Mouse (Mus musculus) lung, embryonic 14.5 days (tissue): ENCODE results near the gene Ctnnbip1. TPM values are rescaled to one million over a fixed set of nuclear protein-coding genes. Genes with fewer than 3 reads are reported as not detected.

Experiments used
- ATAC-seq: fragments of 200-750 bp; cut with Nextera tagmentation; 2 replicates; pipeline ENCODE4 v1.8.0; 2017; ENCODE audit warnings: mild to moderate bottlenecking, moderate TSS enrichment, moderate library complexity; ENCODE audit not compliant: insufficient read depth
- DNase-seq: peaks from one replicate; pipeline ENCODE4 v3.0.0-alpha.2; 2015
- H3K27ac ChIP-seq: fragments of 300-500 bp; sonication (generic); 2 replicates; pipeline ENCODE4 v1.5.1; 2014; ENCODE audit warnings: low read depth, mild to moderate bottlenecking, moderate library complexity
- H3K27me3 ChIP-seq: fragments of 300-500 bp; sonication (generic); 2 replicates; pipeline ENCODE4 v1.6.1; 2014; ENCODE audit warnings: low read length, control low read depth; ENCODE audit not compliant: insufficient read depth
- H3K36me3 ChIP-seq: fragments of 300-500 bp; sonication (generic); 2 replicates; pipeline ENCODE4 v1.6.1; 2014; ENCODE audit warnings: control low read depth; ENCODE audit not compliant: insufficient read depth
- H3K4me1 ChIP-seq: fragments of 300-500 bp; sonication (generic); 2 replicates; pipeline ENCODE4 v1.6.1; 2014; ENCODE audit warnings: antibody characterized with exemption, control low read depth; ENCODE audit not compliant: insufficient read depth
- H3K4me2 ChIP-seq: fragments of 300-500 bp; sonication (generic); 2 replicates; pipeline ENCODE4 v1.6.1; 2014; ENCODE audit warnings: mild to moderate bottlenecking
- H3K4me3 ChIP-seq: fragments of 300-500 bp; sonication (generic); 2 replicates; pipeline ENCODE4 v1.5.1; 2014; ENCODE audit warnings: low read depth, low read length
- H3K9ac ChIP-seq: fragments of 300-500 bp; sonication (generic); 2 replicates; pipeline ENCODE4 v1.6.1; 2014
- H3K9me3 ChIP-seq: fragments of 300-500 bp; sonication (generic); 2 replicates; pipeline ENCODE4 v1.6.1; 2016; ENCODE audit warnings: low read depth, low read length, control low read depth
- CTCF ChIP-seq: IDR thresholded peaks from 2 replicates; pipeline ENCODE4 v1.5.1; 2016; ENCODE audit warnings: antibody characterized with exemption, low read depth
- WGBS: fragments of 180-500 bp; shearing (Covaris S2); extraction: QIAGEN DNeasy Blood & Tissue Kit; methylation state at CpG from one replicate; pipeline ENCODE4 v1.1.7; 2014; 5-methylcytosine and 5-hydroxymethylcytosine counted together
- polyA plus RNA-seq: library from polyadenylated mRNA; unstranded; fragments of >200 nt; fragmentation: Nextera tagmentation; extraction: Ambion mirVana; gene quantifications from 2 replicates; pipeline ENCODE4 v1.2.1, GENCODE M21; 2014

Gene Ctnnbip1
- polyA plus RNA-seq, 1 experiment from 2014 or later: 65.4 TPM

- no peak overlapping the region for H3K27ac ChIP-seq
- no peak overlapping the region for H3K4me3 ChIP-seq
- no peak for TF ChIP-seq CTCF
- 0 out of 2 replicates have a peak, but pooled peaks cover 7% of the 10 kb centered on the region for H3K36me3 ChIP-seq
- no peaks in the 10 kb centered on the region for H3K27me3 ChIP-seq
- no peaks in the 10 kb centered on the region for H3K9me3 ChIP-seq
- H3K4me1 ChIP-seq: peaks cover 18% of the 10 kb centered on the region
- DNase-seq (no peak), ATAC-seq (no peak)
- H3K9ac ChIP-seq: no peak overlapping the region
- WGBS: 30% methylated on average over 6 of the region's 6 CpGs
- H3K4me2 ChIP-seq: no peak overlapping the region
Measured at GRCm38 (mm10) chr4:149568622-149569021, 50.6 kb downstream of the Ctnnbip1 start.

- no peak for TF ChIP-seq CTCF
- Histone ChIP-seq H3K9me3 (no peaks in the 10 kb centered on the region), H3K4me1 (peaks cover 13% of the 10 kb centered on the region), H3K36me3 (0 out of 2 replicates have a peak, but pooled peaks cover 7% of the 10 kb centered on the region), H3K27ac (no peak overlapping the region), H3K27me3 (no peaks in the 10 kb centered on the region), H3K9ac (no peak overlapping the region), H3K4me2 (no peak overlapping the region), H3K4me3 (no peak overlapping the region)
- 68% methylated on average over 6 of the region's 6 CpGs for WGBS
- DNase-seq (no peak), ATAC-seq (no peak)
Measured at GRCm38 (mm10) chr4:149569781-149570497, 51.9 kb downstream of the Ctnnbip1 start.

- peaks cover 9% of the 10 kb centered on the region for H3K4me1 ChIP-seq
- no peak for DNase-seq
- no peaks in the 10 kb centered on the region for H3K27me3 ChIP-seq
- 62% methylated on average over 4 of the region's 4 CpGs for WGBS
- TF ChIP-seq CTCF: no peak
- no peak overlapping the region for H3K4me2 ChIP-seq
- H3K9me3 ChIP-seq: no peaks in the 10 kb centered on the region
- no peak overlapping the region for H3K27ac ChIP-seq
- H3K4me3 ChIP-seq: no peak overlapping the region
- H3K9ac ChIP-seq: no peak overlapping the region
- 0 out of 2 replicates have a peak, but pooled peaks cover 7% of the 10 kb centered on the region for H3K36me3 ChIP-seq
- ATAC-seq: no peak
Measured at GRCm38 (mm10) chr4:149570498-149570863, 52.4 kb downstream of the Ctnnbip1 start.

GRCm38 (mm10) chr4:149571209-149571608 lies 53.2 kb downstream of the Ctnnbip1 start:
- H3K9ac ChIP-seq: no peak overlapping the region
- ATAC-seq (peak; percentile 14; the same call in 1 of the 2 replicates), DNase-seq (no peak)
- WGBS: 51% methylated on average over 5 of the region's 5 CpGs
- 0 out of 2 replicates have a peak, but pooled peaks cover 1% of the 10 kb centered on the region for H3K36me3 ChIP-seq
- TF ChIP-seq CTCF: no peak
- peaks cover 8% of the 10 kb centered on the region for H3K4me1 ChIP-seq
- no peaks in the 10 kb centered on the region for H3K27me3 ChIP-seq
- no peak overlapping the region for H3K4me2 ChIP-seq
- H3K4me3 ChIP-seq: no peak overlapping the region
- no peaks in the 10 kb centered on the region for H3K9me3 ChIP-seq
- H3K27ac ChIP-seq: peak overlapping the region; percentile 54

GRCm38 (mm10) chr4:149571651-149572149 lies 53.7 kb downstream of the Ctnnbip1 start:
- 36% methylated on average over 8 of the region's 8 CpGs for WGBS
- ATAC-seq: peak; percentile 29
- H3K9ac ChIP-seq: no peak overlapping the region

GRCm38 (mm10) chr4:149572446-149572845 lies 54.4 kb downstream of the Ctnnbip1 start:
- 0 out of 2 replicates have a peak, but pooled peaks have one; percentile 13 for ATAC-seq
- WGBS: 18% methylated on average over 6 of the region's 9 CpGs
- Histone ChIP-seq H3K27ac (peak overlapping the region; percentile 60), H3K27me3 (no peaks in the 10 kb centered on the region), H3K36me3 (no peaks in the 10 kb centered on the region), H3K9ac (no peak overlapping the region), H3K4me2 (no peak overlapping the region), H3K4me3 (no peak overlapping the region), H3K9me3 (no peaks in the 10 kb centered on the region), H3K4me1 (peaks cover 8% of the 10 kb centered on the region)
- TF ChIP-seq CTCF: no peak
- DNase-seq: no peak

More at GRCm38 (mm10) chr4:149571651-149572149, 53.7 kb downstream of the Ctnnbip1 start:
- Histone ChIP-seq H3K27me3 (no peaks in the 10 kb centered on the region), H3K27ac (peak overlapping the region; percentile 54), H3K4me3 (no peak overlapping the region), H3K9me3 (no peaks in the 10 kb centered on the region), H3K36me3 (no peaks in the 10 kb centered on the region), H3K4me2 (no peak overlapping the region), H3K4me1 (peaks cover 8% of the 10 kb centered on the region)
- TF ChIP-seq CTCF: no peak
- peak; percentile 51 for DNase-seq

GRCm38 (mm10) chr4:149572851-149573250 lies 54.8 kb downstream of the Ctnnbip1 start:
- WGBS: 35% methylated on average over 8 of the region's 8 CpGs
- Histone ChIP-seq H3K4me3 (no peak overlapping the region), H3K27ac (peak overlapping the region; percentile 60), H3K27me3 (no peaks in the 10 kb centered on the region), H3K36me3 (no peaks in the 10 kb centered on the region), H3K4me2 (no peak overlapping the region), H3K9me3 (no peaks in the 10 kb centered on the region), H3K4me1 (peaks cover 8% of the 10 kb centered on the region), H3K9ac (no peak overlapping the region)
- ATAC-seq (0 out of 2 replicates have a peak, but pooled peaks have one; percentile 42), DNase-seq (peak; percentile 73)
- no peak for TF ChIP-seq CTCF
